Mouse (Mus musculus): ENCODE measurements around the gene Ttc39b.
"Not testable (repeated sequence)": the region's sequence is repeated elsewhere in the genome, so short reads cannot be mapped to it uniquely, and the experiment has no call there.

The Ttc39b gene

GRCm38 (mm10) chr4:83272917-83273615 lies 51.0 kb downstream of the Ttc39b start:
- DNase-seq = no peak

GRCm38 (mm10) chr4:83270481-83270880 lies 53.6 kb downstream of the Ttc39b start:
- DNase-seq = no peak

GRCm38 (mm10) chr4:83269614-83270013 lies 54.4 kb downstream of the Ttc39b start:
- no peak for DNase-seq

- DNase-seq = peak; percentile 88
Observed at GRCm38 (mm10) chr4:83265926-83266692, 57.9 kb downstream of the Ttc39b start.

- DNase-seq = peak; percentile 4
Observed at GRCm38 (mm10) chr4:83264832-83265231, 59.2 kb downstream of the Ttc39b start.

GRCm38 (mm10) chr4:83261998-83262397 lies 62.1 kb downstream of the Ttc39b start:
- peak; percentile 75 for DNase-seq

- no peak for DNase-seq
Observed at GRCm38 (mm10) chr4:83259690-83260089, 64.4 kb downstream of the Ttc39b start.

- no peak for DNase-seq
Observed at GRCm38 (mm10) chr4:83258273-83258672, 65.8 kb downstream of the Ttc39b start.

- peak; percentile 89 for DNase-seq
Observed at GRCm38 (mm10) chr4:83257279-83258260, 66.5 kb downstream of the Ttc39b start.

GRCm38 (mm10) chr4:83256779-83257178 lies 67.3 kb downstream of the Ttc39b start:
- peak; percentile 96 for DNase-seq

- no peak for DNase-seq
Observed at GRCm38 (mm10) chr4:83254941-83255340, 69.1 kb downstream of the Ttc39b start.

- DNase-seq = no peak
Observed at GRCm38 (mm10) chr4:83253679-83254078, 70.4 kb downstream of the Ttc39b start.

- DNase-seq = peak; percentile 56
Observed at GRCm38 (mm10) chr4:83243706-83244105, 80.3 kb downstream of the Ttc39b start.

GRCm38 (mm10) chr4:83241630-83242029 lies 82.4 kb downstream of the Ttc39b start:
- DNase-seq = peak; percentile 45

- peak; percentile 21 for DNase-seq
Observed at GRCm38 (mm10) chr4:83237656-83238055, 86.4 kb downstream of the Ttc39b start.

GRCm38 (mm10) chr4:83235304-83235703 lies 88.8 kb downstream of the Ttc39b start:
- DNase-seq = not testable (repeated sequence)

- DNase-seq = peak; percentile 36
Observed at GRCm38 (mm10) chr4:83234739-83235138, 89.3 kb downstream of the Ttc39b start.

- peak; percentile 61 for DNase-seq
Observed at GRCm38 (mm10) chr4:83234132-83234531, 89.9 kb downstream of the Ttc39b start.

GRCm38 (mm10) chr4:83233181-83234123 lies 90.6 kb downstream of the Ttc39b start:
- DNase-seq = peak; percentile 80

GRCm38 (mm10) chr4:83232315-83232880 lies 91.7 kb downstream of the Ttc39b start:
- peak; percentile 50 for DNase-seq

- DNase-seq = peak; percentile 52
Observed at GRCm38 (mm10) chr4:83228664-83229283, 95.3 kb downstream of the Ttc39b start.

All from heart, adult 11 months (tissue).